Mouse (Mus musculus): ENCODE measurements around the gene Slc22a27. TPM values are rescaled to one million over a fixed set of nuclear protein-coding genes. Genes with fewer than 3 reads are reported as not detected.

The Slc22a27 gene
- total and polyA plus RNA-seq, 3 experiments, result not detected

Other genes starting within 250 kb of the Slc22a27 start
- gene Slc22a26, start 163.4 kb downstream of the Slc22a27 start, total RNA-seq (2012; rRNA removed), result not detected in 2 replicates
- gene Slc22a26, start 163.4 kb downstream of the Slc22a27 start, polyA plus RNA-seq (2012; ENCODE audit: insufficient read depth in 1 of 2, insufficient read length in 2 of 2, low read depth in 1 of 2, low replicate concordance in 2 of 2, missing spikeins in 1 of 2), result not detected
- gene Slc22a28, start 166.0 kb upstream of the Slc22a27 start, total RNA-seq (2012; rRNA removed), result not detected in 2 replicates
- gene Slc22a28, start 166.0 kb upstream of the Slc22a27 start, polyA plus RNA-seq (2012; ENCODE audit: insufficient read depth in 1 of 2, insufficient read length in 2 of 2, low read depth in 1 of 2, low replicate concordance in 2 of 2, missing spikeins in 1 of 2), result not detected